Mouse (Mus musculus) embryo, embryonic 10.5 days (tissue): ENCODE results near the gene Polr3c.
"Not testable (repeated sequence)": the region's sequence is repeated elsewhere in the genome, so short reads cannot be mapped to it uniquely, and the experiment has no call there.

Experiments used
- DNase-seq: peaks from one replicate; pipeline ENCODE4 v3.0.0-alpha.2; 2015; ENCODE audit warnings: low spot score

Gene Polr3c

GRCm38 (mm10) chr3:96708684-96709064 is 18.8 kb downstream of the Polr3c start:
- DNase-seq: no peak

GRCm38 (mm10) chr3:96707903-96708683 is 19.3 kb downstream of the Polr3c start, which contains the start of gene Nudt17:
Gene Nudt17 (minus strand): TSS chr3:96708562.
- DNase-seq: peak; percentile 85

- DNase-seq: no peak
Measured at GRCm38 (mm10) chr3:96706984-96707383, 20.4 kb downstream of the Polr3c start.

- DNase-seq: no peak
Measured at GRCm38 (mm10) chr3:96706217-96706616, 21.2 kb downstream of the Polr3c start.

- DNase-seq: no peak
Measured at GRCm38 (mm10) chr3:96704778-96705177, 22.6 kb downstream of the Polr3c start.

GRCm38 (mm10) chr3:96701003-96701402 is 26.4 kb downstream of the Polr3c start:
- DNase-seq: no peak

GRCm38 (mm10) chr3:96700376-96700775 is 27.1 kb downstream of the Polr3c start:
- DNase-seq: peak; percentile 69

- DNase-seq: no peak
Measured at GRCm38 (mm10) chr3:96698993-96699690, 28.3 kb downstream of the Polr3c start.

GRCm38 (mm10) chr3:96696766-96697732 is 30.4 kb downstream of the Polr3c start:
- DNase-seq: peak; percentile 91

GRCm38 (mm10) chr3:96696198-96696765 is 31.1 kb downstream of the Polr3c start, which contains the start of gene Pias3:
Gene Pias3 (plus strand): TSS chr3:96696384.
- peak; percentile 90 for DNase-seq

GRCm38 (mm10) chr3:96693579-96693978 is 33.8 kb downstream of the Polr3c start:
- DNase-seq: no peak

GRCm38 (mm10) chr3:96692506-96692905 is 34.9 kb downstream of the Polr3c start:
- DNase-seq: peak; percentile 73

- DNase-seq: no peak
Measured at GRCm38 (mm10) chr3:96690298-96690697, 37.1 kb downstream of the Polr3c start.

GRCm38 (mm10) chr3:96688854-96689253 is 38.6 kb downstream of the Polr3c start:
- no peak for DNase-seq

GRCm38 (mm10) chr3:96686057-96686456 is 41.4 kb downstream of the Polr3c start:
- not testable (repeated sequence) for DNase-seq

- no peak for DNase-seq
Measured at GRCm38 (mm10) chr3:96684822-96685156, 42.6 kb downstream of the Polr3c start.

- no peak for DNase-seq
Measured at GRCm38 (mm10) chr3:96684151-96684821, 43.1 kb downstream of the Polr3c start.

- no peak for DNase-seq
Measured at GRCm38 (mm10) chr3:96683496-96683895, 43.9 kb downstream of the Polr3c start.

- no peak for DNase-seq
Measured at GRCm38 (mm10) chr3:96680269-96680956, 47.0 kb downstream of the Polr3c start.

- no peak for DNase-seq
Measured at GRCm38 (mm10) chr3:96679159-96679674, 48.2 kb downstream of the Polr3c start.
